Mouse (Mus musculus): ENCODE data around the gene Nolc1.
"Not testable (repeated sequence)": the region's sequence is repeated elsewhere in the genome, so short reads cannot be mapped to it uniquely, and the experiment has no call there.

Nolc1 gene

GRCm38 (mm10) chr19:46086337-46086736 is 10.7 kb downstream of the Nolc1 start:
- no peak for DNase-seq (ENCODE audit: extremely low spot score, low spot score)

DNA sequence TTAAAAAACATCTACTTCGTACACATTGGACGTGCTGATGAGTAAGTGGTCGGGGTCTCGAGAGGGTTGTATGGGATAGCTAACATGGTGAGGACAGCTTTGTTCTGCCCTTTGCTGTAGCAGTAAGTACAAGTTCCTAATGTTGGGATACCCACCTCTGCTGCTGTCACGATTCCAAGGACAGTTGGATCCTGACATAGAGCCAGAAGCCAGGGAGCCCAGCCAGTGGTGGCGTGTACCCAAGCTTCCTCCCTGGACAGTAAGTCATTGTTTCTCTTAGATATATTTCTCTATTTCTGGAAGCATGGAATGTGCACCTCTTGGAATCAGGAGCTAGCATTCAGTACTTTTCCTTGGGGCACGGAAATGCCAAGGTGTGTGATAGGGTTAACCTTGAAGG is 12.2 kb downstream of the Nolc1 start:
- no peak for DNase-seq (ENCODE audit: extremely low spot score, low spot score)

- DNase-seq (ENCODE audit: extremely low spot score, low spot score) = no peak
Observed at GRCm38 (mm10) chr19:46091641-46092040, 16.0 kb downstream of the Nolc1 start.

DNA sequence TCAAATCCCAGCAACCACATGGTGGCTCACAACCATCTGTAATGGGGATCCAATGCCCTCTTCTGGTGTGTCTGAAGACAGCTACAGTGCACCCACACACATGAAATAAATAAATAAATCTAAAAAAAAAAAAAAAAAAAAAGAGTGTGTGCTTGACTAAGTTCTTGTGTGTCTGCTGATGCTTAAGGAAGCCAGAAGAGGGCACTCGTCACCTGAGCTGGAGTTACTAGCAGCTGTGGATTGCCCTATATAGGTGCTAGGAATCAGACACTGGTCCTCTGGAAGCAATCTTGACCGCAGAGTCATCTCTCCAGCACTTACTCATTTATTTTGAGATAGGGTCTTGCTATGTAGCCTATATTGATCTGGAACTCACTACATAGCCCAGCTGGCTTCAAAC is 18.5 kb downstream of the Nolc1 start:
- DNase-seq (ENCODE audit: extremely low spot score, low spot score) = no peak

DNA sequence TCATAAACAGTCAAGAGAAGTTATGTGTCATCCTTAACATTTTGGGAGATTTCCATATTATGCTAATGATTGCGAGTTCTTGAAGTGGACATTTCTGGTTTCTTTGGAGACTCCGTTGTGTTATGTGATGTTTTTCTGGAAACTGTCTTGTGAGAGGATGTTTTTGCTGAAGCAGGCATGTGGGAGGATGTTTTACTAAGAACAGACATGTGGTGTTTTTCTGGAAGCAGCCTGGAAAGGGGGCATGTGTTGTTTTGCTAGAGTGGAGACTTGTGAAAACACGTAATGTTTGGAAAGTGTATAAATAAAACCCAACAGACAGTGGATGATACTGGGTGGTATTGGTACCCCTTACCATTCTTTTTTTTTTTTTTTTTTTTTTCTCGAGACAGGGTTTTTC is 19.6 kb downstream of the Nolc1 start:
- no peak for DNase-seq (ENCODE audit: extremely low spot score, low spot score)

DNA sequence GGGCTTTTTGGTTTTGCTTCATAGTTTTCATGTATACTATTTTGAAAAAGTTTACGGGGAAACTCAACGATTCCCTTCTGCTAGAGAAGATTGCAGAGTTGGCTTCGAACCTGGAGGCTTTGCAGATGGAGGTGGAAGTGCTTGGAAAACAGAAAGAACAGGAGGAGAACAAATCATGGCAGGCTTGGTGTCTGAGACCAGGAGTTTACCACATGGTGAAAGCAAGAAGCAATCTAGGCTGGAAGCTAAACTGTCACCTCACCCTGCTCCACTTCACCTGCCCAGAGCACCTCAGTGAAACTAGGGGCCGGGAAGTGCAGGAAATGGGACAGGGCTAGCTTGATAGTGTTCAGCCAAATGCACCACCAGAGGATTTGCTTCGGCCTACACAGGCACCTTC is 20.7 kb downstream of the Nolc1 start:
- DNase-seq (ENCODE audit: extremely low spot score, low spot score) = no peak

- no peak for DNase-seq (ENCODE audit: extremely low spot score, low spot score)
Observed at GRCm38 (mm10) chr19:46099561-46099960, 23.9 kb downstream of the Nolc1 start.

GRCm38 (mm10) chr19:46103437-46104186 is 27.9 kb downstream of the Nolc1 start:
- no peak for DNase-seq (ENCODE audit: extremely low spot score, low spot score)

- no peak for DNase-seq (ENCODE audit: extremely low spot score, low spot score)
Observed at GRCm38 (mm10) chr19:46104187-46104557, 28.5 kb downstream of the Nolc1 start.

DNA sequence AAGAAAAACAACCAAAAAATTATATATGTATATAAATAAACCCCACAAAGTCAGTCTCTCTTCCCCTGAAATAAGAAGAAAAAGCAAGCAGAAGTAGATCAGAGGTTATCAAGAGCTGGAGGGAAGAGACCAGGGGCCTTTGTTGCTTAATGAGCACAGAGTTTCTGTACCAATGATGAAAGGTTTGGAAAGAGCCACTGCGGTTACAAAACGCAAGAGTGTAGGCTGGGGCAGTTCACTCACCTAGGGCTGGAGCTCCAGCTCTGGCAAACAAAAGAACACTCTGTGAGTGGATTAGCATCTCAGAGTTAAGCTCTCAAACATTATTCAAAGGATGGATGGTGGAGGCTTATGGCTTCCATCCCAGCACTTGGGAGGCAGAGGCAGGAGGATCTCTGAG is 34.6 kb downstream of the Nolc1 start:
- DNase-seq (ENCODE audit: extremely low spot score, low spot score) = no peak

DNA sequence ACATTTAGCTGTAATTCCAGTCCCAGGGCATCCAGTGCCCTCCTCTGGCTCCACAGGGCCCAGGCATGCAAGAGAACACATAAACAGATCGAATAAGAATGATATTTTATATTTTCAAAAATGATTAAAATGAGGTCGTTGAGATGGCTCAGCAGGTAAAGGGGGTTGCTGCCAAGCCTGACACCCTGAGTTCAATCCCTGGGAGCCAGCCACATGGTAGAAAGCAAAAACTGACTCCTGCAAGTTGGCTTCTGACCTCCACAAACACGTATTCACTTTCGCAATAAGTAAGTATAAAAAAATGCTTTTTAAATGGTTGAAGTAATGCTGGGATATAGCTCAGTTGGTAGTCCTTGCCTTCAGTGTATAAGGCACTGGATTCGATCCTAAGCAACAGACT is 35.1 kb downstream of the Nolc1 start:
- no peak for DNase-seq (ENCODE audit: extremely low spot score, low spot score)

DNA sequence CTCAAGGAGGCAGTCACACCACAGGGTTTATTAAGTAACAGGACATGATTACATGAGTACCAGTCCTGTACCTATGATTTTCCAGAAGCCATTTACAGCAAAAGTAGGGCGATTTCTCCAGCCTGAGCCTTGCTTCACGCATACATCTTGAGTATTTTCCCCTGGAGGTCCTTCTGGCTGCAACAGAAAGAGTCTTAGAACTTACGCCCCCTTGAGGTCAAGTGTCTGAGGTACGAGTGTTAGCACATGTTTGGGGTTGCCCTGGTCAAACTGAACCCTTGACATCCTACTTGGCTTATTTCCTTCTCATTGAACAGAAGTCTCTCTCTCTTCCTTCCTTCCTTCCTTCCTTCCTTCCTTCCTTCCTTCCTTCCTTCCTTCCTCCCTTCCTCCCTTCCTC is 39.0 kb downstream of the Nolc1 start:
- DNase-seq (ENCODE audit: extremely low spot score, low spot score) = no peak

- no peak for DNase-seq (ENCODE audit: extremely low spot score, low spot score)
Observed at GRCm38 (mm10) chr19:46119458-46119857, 43.8 kb downstream of the Nolc1 start.

GRCm38 (mm10) chr19:46120872-46121271 is 45.2 kb downstream of the Nolc1 start:
- no peak for DNase-seq (ENCODE audit: extremely low spot score, low spot score)

GRCm38 (mm10) chr19:46123876-46124275 is 48.2 kb downstream of the Nolc1 start:
- DNase-seq (ENCODE audit: extremely low spot score, low spot score) = no peak

- no peak for DNase-seq (ENCODE audit: extremely low spot score, low spot score)
Observed at GRCm38 (mm10) chr19:46124651-46125050, 49.0 kb downstream of the Nolc1 start.

GRCm38 (mm10) chr19:46126301-46126700 is 50.6 kb downstream of the Nolc1 start:
- no peak for DNase-seq (ENCODE audit: extremely low spot score, low spot score)

DNA sequence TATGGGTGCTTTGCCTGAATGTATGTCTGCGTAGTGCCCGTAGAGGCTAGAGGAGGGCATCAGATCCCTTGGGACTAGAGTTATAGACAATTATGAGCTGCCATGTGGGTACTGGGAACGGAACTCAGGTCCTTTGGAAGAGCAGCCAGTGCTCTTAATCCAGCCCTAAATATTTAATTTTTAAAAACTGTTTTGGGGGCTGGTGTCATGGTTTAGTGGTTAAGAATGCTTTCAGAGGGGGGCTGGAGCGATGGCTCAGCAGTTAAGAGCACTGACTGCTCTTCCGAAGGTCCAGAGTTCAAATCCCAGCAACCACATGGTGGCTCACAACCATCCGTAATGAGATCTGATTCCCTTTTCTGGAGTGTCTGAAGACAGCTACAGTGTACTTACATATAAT is 54.1 kb downstream of the Nolc1 start:
- DNase-seq (ENCODE audit: extremely low spot score, low spot score) = not testable (repeated sequence)

GRCm38 (mm10) chr19:46131283-46131682 is 55.6 kb downstream of the Nolc1 start:
- DNase-seq (ENCODE audit: extremely low spot score, low spot score) = no peak

DNA sequence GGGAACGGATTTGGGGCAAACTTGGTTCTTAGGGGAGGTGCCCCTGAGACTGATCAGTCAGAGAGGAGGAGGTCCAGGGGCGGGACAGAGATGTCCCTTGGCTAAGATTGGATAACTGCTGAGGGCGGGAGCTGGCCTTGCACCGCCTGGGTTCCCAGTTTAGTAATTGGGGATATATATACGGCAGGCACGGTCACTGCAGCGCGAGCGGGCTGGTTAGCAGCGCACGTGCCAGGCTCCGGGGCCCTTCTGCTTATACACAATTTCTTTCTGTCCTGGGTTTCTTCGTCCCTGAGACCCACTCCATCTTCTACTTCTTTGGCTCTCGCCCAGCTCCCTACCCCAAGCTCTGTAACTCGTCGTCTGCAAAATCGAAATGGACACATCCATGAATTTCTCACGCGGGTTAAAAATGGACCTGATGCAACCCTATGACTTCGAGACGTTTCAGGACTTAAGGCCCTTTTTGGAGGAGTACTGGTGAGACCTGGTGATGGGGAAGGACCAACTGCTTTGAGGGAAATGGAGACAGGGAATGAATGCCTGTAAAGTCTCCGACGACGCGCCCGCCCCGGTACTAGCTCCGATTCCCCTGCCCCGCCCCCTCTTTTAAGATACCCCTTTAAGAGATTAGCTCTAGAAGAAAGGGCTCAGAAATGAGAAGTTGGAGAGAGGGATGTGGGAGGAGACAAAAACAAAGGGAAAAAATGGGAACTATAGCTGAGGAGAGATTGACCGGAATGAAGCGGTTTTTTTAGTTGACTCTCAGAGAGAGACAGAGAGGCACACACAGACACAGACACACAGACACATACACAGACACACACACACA is 56.2 kb downstream of the Nolc1 start, which contains the start of gene Elovl3:
Gene Elovl3 (plus strand): TSS at position 204 of the 832 bp plus-strand sequence.
- no peak for DNase-seq (ENCODE audit: extremely low spot score, low spot score)

DNA sequence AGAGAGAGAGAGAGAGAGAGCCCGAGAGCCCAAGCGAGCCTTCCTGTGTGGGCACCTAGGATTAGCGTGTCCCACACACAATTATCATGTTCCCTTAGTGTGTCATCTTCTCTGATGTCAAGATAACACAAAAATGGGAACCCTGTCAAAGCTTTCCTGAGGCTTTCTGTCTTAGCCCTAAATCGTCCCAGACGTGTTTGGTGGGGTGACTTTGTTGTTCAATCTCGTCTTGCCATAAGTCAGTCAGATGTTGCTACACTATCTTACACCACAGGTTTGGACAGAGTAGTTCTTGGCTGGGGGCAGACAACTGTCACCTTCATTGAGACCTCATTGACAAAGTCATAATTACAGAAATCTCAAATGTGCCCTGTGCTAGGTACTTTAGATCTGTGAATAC is 56.9 kb downstream of the Nolc1 start:
- no peak for DNase-seq (ENCODE audit: extremely low spot score, low spot score)
